Mouse (Mus musculus) cerebellum, adult (tissue): Measurements from ENCODE around the gene Ptar1.

Source experiments
- ATAC-seq: cut with Nextera tagmentation; 2 replicates; pipeline ENCODE4 v1.9.2; 2017; ENCODE audit warnings: mild to moderate bottlenecking, moderate library complexity, mixed read lengths; ENCODE audit not compliant: insufficient number of reproducible peaks, low FRiP score, low TSS enrichment

The Ptar1 gene

DNA sequence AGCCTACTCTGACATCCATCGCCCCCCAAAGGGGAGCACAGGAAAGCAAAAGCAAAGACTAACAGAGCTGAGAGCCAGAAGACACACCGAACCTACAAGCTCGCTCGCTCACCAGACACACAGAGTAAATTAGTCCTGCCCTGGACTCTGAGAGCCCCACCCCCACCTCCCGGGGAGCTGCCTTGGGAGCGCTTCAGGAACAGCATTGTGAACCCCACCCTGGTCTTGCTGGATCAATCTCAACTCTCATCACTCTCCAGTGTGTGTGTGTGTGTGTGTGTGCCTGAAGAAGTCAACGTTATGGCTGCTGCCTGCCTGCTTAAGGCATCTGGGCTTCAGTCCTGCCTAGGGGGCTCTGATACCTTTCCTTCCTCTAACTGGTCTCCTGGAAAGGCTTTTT, 69.8 kb downstream of the Ptar1 start:
- no peak for ATAC-seq

GRCm38 (mm10) chr19:23757961-23758553, 70.8 kb downstream of the Ptar1 start:
- ATAC-seq = peak; percentile 60; the same call in 1 of the 2 replicates

- ATAC-seq = peak; percentile 69
Measured at GRCm38 (mm10) chr19:23758554-23759321, 71.5 kb downstream of the Ptar1 start, which contains the start of gene Apba1. TSS of gene Apba1 (plus strand) at chr19:23758887.

DNA sequence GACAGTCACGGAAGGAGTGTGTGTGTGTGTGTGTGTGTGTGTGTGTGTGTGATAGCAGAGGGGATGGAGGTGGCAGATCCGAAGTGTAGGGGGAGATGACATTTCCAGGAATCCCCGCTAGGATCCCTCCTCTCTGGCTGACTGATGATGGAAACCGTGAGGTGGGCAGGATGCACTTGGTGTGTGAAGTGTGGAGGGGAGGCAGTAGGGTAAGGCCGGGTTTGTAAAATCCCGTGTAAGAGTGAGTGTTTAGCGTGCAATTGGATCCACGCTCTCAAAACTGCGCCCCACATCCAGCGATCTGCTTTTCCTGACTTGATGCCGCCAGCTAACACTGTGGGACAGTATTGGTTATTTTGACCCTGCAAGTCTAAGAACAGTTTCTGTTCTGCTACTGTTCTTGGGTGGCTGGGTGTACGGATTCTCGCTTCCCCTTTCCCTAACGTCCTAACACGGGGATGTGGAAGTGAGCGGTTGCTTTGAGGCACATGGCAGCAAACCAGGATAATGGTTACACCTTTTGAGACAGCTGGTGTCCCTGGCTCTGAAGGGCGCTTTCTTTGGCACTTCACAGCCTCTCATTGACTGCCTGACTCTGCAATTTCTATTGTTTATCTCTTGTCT, 72.2 kb downstream of the Ptar1 start:
- peak; percentile 24; the same call in 1 of the 2 replicates for ATAC-seq

DNA sequence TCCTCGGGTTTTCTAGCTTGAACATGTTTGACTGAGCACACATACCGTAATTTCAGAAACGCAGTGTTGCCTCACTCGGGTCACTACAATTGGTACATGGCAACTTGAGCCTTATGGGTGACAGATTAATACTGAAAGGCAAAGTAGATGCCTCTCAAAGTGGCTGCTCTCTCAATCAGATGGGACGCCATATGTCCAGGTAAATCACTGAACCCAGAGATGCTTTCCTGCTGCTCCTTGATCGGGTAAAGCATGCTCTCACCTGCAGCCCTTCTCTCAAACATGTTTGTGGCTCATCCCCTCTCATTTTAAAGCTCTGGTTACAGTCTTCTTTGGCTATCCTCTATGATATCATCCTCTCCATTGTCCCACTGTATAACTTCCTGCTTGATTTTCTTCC, 76.1 kb downstream of the Ptar1 start:
- ATAC-seq = no peak

- ATAC-seq = peak; percentile 71
Measured at GRCm38 (mm10) chr19:23764051-23764450, 76.8 kb downstream of the Ptar1 start.

DNA sequence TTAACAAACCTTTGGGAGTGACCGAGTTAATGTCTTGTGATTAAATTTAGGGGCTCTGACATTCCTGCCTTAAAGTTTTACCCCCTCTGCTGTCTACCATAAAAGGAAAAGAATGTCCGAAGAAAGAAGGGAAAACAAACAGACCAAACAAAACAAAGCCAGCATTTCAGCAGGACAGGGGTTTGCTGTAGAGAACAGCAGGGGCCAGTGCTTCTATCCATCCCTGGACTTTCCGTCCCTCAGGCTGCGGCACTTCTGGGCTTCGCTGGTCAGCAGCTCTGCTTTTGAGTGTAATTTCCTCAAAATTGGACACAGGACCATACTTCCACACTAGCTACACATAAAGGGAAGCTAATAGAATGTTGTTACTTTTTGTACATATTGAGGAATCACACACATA, 81.6 kb downstream of the Ptar1 start:
- ATAC-seq = no peak

- ATAC-seq = no peak
Measured at GRCm38 (mm10) chr19:23770494-23771423, 83.5 kb downstream of the Ptar1 start.

DNA sequence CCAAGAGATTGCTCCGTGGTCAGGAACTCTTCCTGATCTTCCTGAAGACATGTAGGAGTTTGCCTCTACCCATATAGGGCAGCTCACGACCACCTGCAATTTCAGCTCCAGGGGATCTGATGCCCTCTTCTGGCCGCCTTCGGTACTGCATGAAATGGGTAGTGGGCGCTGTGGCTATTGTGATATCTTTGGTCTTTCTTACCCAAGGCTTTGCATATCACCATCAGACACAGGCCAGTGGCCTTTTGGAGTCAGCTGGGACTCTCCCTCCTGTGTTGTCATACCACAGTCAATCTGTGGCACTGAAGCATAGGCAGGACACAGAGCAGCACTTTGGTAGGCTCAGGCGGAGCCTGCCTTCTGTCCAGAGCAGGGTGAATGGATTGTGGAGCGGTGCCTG, 84.7 kb downstream of the Ptar1 start:
- no peak for ATAC-seq

GRCm38 (mm10) chr19:23775356-23775755, 88.1 kb downstream of the Ptar1 start:
- ATAC-seq = no peak

DNA sequence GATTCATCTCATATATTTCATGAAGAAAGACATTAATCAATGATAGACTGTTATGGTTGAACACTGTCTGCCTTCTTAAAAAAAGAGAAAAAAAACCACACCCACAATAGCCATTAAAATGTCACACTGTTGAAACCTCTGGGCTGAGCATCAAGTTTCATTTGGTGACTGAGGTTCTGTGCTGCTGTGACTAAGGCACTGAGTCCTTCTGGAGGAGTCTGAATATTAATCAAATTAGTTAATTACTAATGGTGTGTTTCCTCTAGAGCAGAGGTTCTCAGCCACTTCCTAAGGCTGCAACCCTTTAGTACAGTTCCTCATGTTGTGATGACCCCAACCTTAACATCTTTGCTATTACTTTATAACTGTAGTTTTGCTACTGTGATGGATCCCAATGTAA, 91.9 kb downstream of the Ptar1 start:
- no peak for ATAC-seq

GRCm38 (mm10) chr19:23780105-23780504, 92.9 kb downstream of the Ptar1 start:
- no peak for ATAC-seq
